Mouse (Mus musculus) layer of hippocampus, postnatal 10 days (tissue): Measurements from ENCODE around the gene Ak5. TPM values are rescaled to one million over a fixed set of nuclear protein-coding genes. Genes with fewer than 3 reads are reported as not detected.

Experiments
- DNase-seq, 2 experiments: peaks; one replicate each; pipeline ENCODE4 v3.0.0; 2021; ENCODE audit warnings: low spot score in 2 of 2
- total RNA-seq, 2 experiments: library from RNA; stranded (reverse); gene quantifications; 2 replicates each; pipeline ENCODE4 v1.2.3; 2021

Gene Ak5
- total RNA-seq, 2 experiments from 2014 or later: 166 to 169 TPM

GRCm38 (mm10) chr3:152446966-152447365, 221.2 kb downstream of the Ak5 start:
- DNase-seq: no peak

- DNase-seq: no peak
These were observed 224.0 kb downstream of the Ak5 start for GRCm38 (mm10) chr3:152444114-152444513.

GRCm38 (mm10) chr3:152442795-152443194, 225.4 kb downstream of the Ak5 start:
- DNase-seq: no peak

GRCm38 (mm10) chr3:152438068-152438467, 230.1 kb downstream of the Ak5 start:
- DNase-seq: no peak

GRCm38 (mm10) chr3:152435590-152435989, 232.6 kb downstream of the Ak5 start:
- DNase-seq: no peak

- DNase-seq: no peak
These were observed 235.5 kb downstream of the Ak5 start for GRCm38 (mm10) chr3:152432677-152433076.

GRCm38 (mm10) chr3:152428925-152429324, 239.2 kb downstream of the Ak5 start:
- DNase-seq: no peak

Other genes with a start within 250 kb of the Ak5 start
- 10 to 100 TPM; 47.3 to 55.7 TPM for gene Pigk, start 45.7 kb upstream of the Ak5 start, total RNA-seq